Mouse (Mus musculus) hindbrain, embryonic 10.5 days (tissue): ENCODE measurements around the gene Scml4. TPM values are rescaled to one million over a fixed set of nuclear protein-coding genes. Genes with fewer than 3 reads are reported as not detected.

Experiments used
- DNase-seq: peaks from one replicate; pipeline ENCODE4 v3.0.0-alpha.2; 2017; ENCODE audit warnings: low spot score
- H3K27ac ChIP-seq: fragments of 300-500 bp; sonication (generic); 2 replicates; pipeline ENCODE4 v1.5.1; 2016; ENCODE audit warnings: mild to moderate bottlenecking, moderate library complexity
- H3K27me3 ChIP-seq: fragments of 300-500 bp; sonication (generic); 2 replicates; pipeline ENCODE4 v1.6.1; 2016; ENCODE audit warnings: mild to moderate bottlenecking; ENCODE audit not compliant: poor library complexity, insufficient read depth, severe bottlenecking
- H3K36me3 ChIP-seq: fragments of 300-500 bp; sonication (generic); 2 replicates; pipeline ENCODE4 v1.6.1; 2016; ENCODE audit warnings: mild to moderate bottlenecking, moderate library complexity
- H3K4me1 ChIP-seq: fragments of 300-500 bp; sonication (generic); replicated peaks from 2 replicates; pipeline ENCODE4 v1.6.1; 2016; ENCODE audit warnings: mild to moderate bottlenecking
- H3K4me3 ChIP-seq: fragments of 300-500 bp; sonication (generic); 2 replicates; pipeline ENCODE4 v1.5.1; 2016; ENCODE audit warnings: mild to moderate bottlenecking, moderate library complexity
- H3K9me3 ChIP-seq: fragments of 300-500 bp; sonication (generic); 2 replicates; pipeline ENCODE4 v1.6.1; 2016; ENCODE audit warnings: mild to moderate bottlenecking, moderate library complexity
- WGBS: fragments of 180-500 bp; shearing (Covaris S2); methylation state at CpG from one replicate; pipeline ENCODE4 v1.1.7; 2016; 5-methylcytosine and 5-hydroxymethylcytosine counted together
- polyA plus RNA-seq: library from polyadenylated mRNA; unstranded; fragments of >200 nt; fragmentation: Nextera tagmentation; extraction: Ambion mirVana; gene quantifications from 2 replicates; pipeline ENCODE4 v1.2.1, GENCODE M21; 2016

The Scml4 gene
- polyA plus RNA-seq, 1 experiment from 2014 or later = 1.8 TPM

DNA sequence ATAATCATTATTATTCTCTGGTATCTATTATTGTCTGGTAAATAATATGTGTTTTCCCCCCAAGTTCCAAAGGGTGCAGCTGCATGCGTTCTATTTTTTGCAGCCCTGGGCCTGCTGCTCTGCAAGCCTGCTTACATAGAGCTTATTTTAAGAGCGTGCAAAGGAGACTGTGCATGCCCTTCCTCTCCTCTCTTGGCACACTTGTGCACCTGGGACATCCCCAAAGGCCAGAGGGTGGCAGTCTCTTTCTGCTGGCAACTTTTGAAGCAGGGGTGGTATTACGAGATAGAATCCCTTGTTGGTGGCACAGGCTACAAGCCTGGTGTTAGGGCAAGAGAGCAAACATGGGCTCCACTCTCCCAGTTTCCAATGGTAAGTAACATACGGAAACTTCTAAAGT, 146.4 kb downstream of the Scml4 start:
- WGBS = 88% methylated on average over 4 of the region's 4 CpGs
- no peak overlapping the region for H3K27ac ChIP-seq
- DNase-seq = no peak

DNA sequence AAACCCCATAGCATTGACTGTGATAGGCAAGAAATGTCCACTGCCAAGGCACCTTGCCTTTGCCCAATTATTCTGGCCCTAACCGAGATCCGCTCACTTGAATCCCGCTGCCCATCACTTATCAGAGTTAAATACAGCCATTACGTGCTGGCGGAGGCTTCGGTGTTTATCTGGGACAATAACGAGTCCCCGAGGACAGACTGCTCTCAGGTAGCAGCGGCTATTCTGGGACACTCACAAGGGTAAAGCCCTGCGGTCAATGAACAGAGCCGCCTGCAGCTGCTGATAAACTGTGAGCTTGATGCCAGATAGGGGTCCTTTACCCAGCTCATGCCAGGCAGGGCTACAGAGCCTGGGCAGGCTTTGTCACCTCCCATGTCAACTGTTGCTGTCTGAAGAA, 147.9 kb downstream of the Scml4 start:
- Histone ChIP-seq H3K36me3 (peaks cover 7% of the 10 kb centered on the region; the same call in 1 of the 2 replicates), H3K27ac (no peak overlapping the region), H3K9me3 (no peaks in the 10 kb centered on the region), H3K27me3 (no peaks in the 10 kb centered on the region), H3K4me1 (peaks cover 17% of the 10 kb centered on the region), H3K4me3 (no peak overlapping the region)
- no peak for DNase-seq
- 81% methylated on average over 11 of the region's 11 CpGs for WGBS

More for the DNA sequence above, 146.4 kb downstream of the Scml4 start:
- peaks cover 7% of the 10 kb centered on the region; the same call in 1 of the 2 replicates for H3K36me3 ChIP-seq
- H3K4me3 ChIP-seq = no peak overlapping the region
- H3K27me3 ChIP-seq = 0 out of 2 replicates have a peak, but pooled peaks cover 5% of the 10 kb centered on the region
- H3K9me3 ChIP-seq = no peaks in the 10 kb centered on the region
- H3K4me1 ChIP-seq = peaks cover 33% of the 10 kb centered on the region

Other genes starting within 250 kb of the Scml4 start
- 23.5 and 27.1 TPM in 2 replicates for gene Sec63, start 98.9 kb upstream of the Scml4 start, polyA plus RNA-seq